Mouse (Mus musculus) retina, postnatal 1 day (tissue): ENCODE data around the gene Hal.

Experiments
- DNase-seq: peaks from one replicate; pipeline ENCODE4 v3.0.0-alpha.2; 2012

Hal gene

GRCm38 (mm10) chr10:93567841-93568566 is 79.4 kb downstream of the Hal start:
- DNase-seq: no peak

GRCm38 (mm10) chr10:93568671-93569070 is 80.1 kb downstream of the Hal start:
- no peak for DNase-seq
